Mouse (Mus musculus): ENCODE data around the gene Hist1h3e. TPM values are rescaled to one million over a fixed set of nuclear protein-coding genes. Genes with fewer than 3 reads are reported as not detected.
"Not testable (repeated sequence)": the region's sequence is repeated elsewhere in the genome, so short reads cannot be mapped to it uniquely, and the experiment has no call there.

Hist1h3e gene
- 17.9 and 26.5 TPM in 2 replicates for polyA plus RNA-seq (2012; ENCODE audit: insufficient read depth, low replicate concordance)

DNA sequence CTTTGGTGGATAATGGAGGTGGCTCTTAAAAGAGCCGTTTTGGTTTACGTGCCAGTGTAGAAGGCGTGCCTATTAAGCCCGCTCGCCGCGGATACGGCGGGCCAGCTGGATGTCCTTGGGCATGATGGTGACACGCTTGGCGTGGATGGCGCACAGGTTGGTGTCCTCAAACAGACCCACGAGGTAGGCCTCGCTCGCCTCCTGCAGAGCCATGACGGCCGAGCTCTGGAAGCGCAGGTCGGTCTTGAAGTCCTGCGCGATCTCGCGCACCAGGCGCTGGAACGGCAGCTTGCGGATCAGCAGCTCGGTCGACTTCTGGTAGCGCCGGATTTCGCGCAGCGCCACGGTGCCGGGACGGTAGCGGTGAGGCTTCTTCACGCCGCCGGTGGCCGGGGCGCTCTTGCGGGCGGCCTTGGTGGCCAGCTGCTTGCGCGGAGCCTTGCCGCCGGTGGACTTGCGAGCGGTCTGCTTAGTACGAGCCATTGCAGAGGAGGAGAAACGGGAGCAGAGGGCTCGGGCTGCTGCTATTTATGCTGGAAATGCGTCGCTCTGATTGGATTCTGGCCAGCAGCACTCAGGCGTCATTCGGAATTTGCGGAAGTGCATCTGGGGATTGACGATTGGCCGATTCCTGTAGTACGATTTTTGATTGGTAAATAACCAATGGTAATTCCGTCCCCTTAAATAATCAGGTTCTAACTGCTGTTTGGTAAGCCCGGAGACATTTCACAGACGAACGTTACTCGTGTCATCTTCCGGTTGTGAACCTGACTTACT is at the start of gene Hist1h3e:
Hist1h3e (minus strand) TSS at position 487 of the 777 bp plus-strand sequence.
- peak within 1 kb of the TSS; percentile 91 for H3K4me3 ChIP-seq (replicated peaks)
- H3K4me1 ChIP-seq, result peaks cover 26% of the 10 kb centered on the region
- H3K27me3 ChIP-seq (replicated peaks); H3K9me3 ChIP-seq; H3K36me3 ChIP-seq (replicated peaks; ENCODE audit: low read length): not testable (repeated sequence)

DNA sequence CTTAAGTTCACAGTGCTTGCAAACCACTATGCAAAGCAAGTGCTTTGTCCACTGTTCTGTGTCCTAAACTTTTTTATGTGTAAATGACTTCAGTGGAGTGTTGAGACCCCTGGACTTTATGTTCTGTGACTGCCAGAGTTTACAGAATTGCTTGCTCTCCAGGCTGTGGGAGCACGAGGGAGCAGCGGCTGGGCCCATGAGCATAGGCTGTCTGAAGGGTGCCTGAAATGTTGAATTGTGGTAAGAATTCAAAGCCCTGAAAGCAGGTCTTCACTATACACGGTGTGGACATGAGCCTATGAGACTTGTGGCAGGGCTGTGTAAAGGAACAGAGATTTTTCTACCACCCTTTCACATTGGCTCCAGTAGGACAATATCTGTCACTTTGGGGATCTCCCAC is 49.5 kb upstream of the Hist1h3e start:
- TF ChIP-seq GATA1 (IDR thresholded peaks at IDR 0.05; ENCODE audit: borderline replicate concordance, low read length), result no peak
- TF ChIP-seq FLI1 (IDR thresholded peaks at IDR 0.05; ENCODE audit: low read length), result no peak
- no peaks in the 10 kb centered on the region for H3K27me3 ChIP-seq (replicated peaks)
- H3K9me3 ChIP-seq, result no peaks in the 10 kb centered on the region
- H3K36me3 ChIP-seq (replicated peaks; ENCODE audit: low read length), result peaks cover 5% of the 10 kb centered on the region
- H3K4me3 ChIP-seq (replicated peaks), result no peak overlapping the region
- H3K4me1 ChIP-seq, result peaks cover 16% of the 10 kb centered on the region

DNA sequence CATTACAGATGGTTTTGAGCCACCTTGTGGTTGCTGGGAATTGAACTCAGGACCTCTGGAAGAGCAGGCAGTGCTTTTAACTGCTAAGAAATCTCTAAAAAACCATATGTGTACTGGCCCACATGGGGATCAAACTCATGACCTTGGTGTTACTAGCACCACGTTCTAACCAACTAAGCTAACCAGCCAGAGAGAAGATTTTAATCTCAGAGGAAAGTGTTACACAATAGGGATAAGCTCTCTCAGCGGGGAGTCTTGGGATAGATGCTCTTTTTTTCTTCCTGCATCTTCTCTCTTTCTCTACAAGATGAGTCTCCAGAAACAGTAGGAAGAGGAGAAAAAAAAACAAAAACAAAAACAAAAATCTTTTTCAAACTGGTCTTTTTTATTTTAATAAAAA is 48.2 kb upstream of the Hist1h3e start:
- TF ChIP-seq GATA1 (IDR thresholded peaks at IDR 0.05; ENCODE audit: borderline replicate concordance, low read length), result no peak
- no peak for TF ChIP-seq FLI1 (IDR thresholded peaks at IDR 0.05; ENCODE audit: low read length)
- Histone ChIP-seq H3K27me3 (replicated peaks) (no peaks in the 10 kb centered on the region), H3K9me3 (no peaks in the 10 kb centered on the region), H3K36me3 (replicated peaks; ENCODE audit: low read length) (peaks cover 5% of the 10 kb centered on the region), H3K4me3 (replicated peaks) (no peak overlapping the region), H3K4me1 (peaks cover 25% of the 10 kb centered on the region)

DNA sequence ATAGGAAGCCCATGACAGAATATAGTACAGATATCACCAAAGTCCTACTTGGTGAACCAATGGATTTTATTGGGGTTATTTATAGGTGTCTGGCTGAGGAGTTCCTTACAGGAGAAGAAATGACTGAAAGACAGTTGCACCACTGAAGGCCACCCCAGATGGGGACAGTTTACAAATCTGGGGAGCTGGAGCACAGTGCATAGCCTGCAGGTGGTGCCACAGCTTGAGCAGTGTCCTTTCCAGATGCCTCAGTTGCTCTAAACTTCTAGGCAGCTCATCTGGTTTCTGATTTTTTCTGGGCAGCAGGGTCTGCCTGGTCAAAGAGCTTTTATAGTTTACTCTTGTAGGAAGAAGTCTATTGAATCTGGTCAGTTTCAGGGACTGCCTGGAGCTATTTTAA is 47.7 kb upstream of the Hist1h3e start:
- no peak overlapping the region for H3K4me3 ChIP-seq (replicated peaks)
- H3K27me3 ChIP-seq (replicated peaks), result no peaks in the 10 kb centered on the region
- H3K4me1 ChIP-seq, result peaks cover 29% of the 10 kb centered on the region
- TF ChIP-seq GATA1 (IDR thresholded peaks at IDR 0.05; ENCODE audit: borderline replicate concordance, low read length), result no peak
- TF ChIP-seq FLI1 (IDR thresholded peaks at IDR 0.05; ENCODE audit: low read length), result no peak
- no peaks in the 10 kb centered on the region for H3K9me3 ChIP-seq
- H3K36me3 ChIP-seq (replicated peaks; ENCODE audit: low read length), result peaks cover 5% of the 10 kb centered on the region

DNA sequence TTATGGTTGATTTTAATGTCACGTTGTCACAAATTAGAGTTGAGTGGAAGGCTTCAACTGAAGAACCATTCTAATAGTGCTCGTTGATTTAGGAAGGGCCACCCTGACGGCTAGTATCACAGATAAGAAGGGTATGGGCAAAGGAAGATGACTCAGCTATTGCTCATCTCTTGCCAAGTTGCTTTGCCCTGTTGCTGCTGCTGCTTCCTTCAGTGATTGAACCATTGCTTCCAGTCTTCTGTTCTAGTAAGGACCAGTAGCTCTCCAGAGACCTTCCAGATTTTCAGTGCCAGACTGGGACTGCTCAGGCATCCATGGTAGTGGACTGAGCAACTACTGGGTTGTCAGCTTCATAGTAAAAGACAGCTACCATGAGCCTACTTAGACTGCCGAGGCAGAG is 47.0 kb upstream of the Hist1h3e start:
- TF ChIP-seq GATA1 (IDR thresholded peaks at IDR 0.05; ENCODE audit: borderline replicate concordance, low read length) (no peak), FLI1 (IDR thresholded peaks at IDR 0.05; ENCODE audit: low read length) (no peak)
- Histone ChIP-seq H3K36me3 (replicated peaks; ENCODE audit: low read length) (peaks cover 5% of the 10 kb centered on the region), H3K4me3 (replicated peaks) (peak overlapping the region; percentile 62), H3K4me1 (peaks cover 36% of the 10 kb centered on the region), H3K9me3 (no peaks in the 10 kb centered on the region), H3K27me3 (replicated peaks) (no peaks in the 10 kb centered on the region)

DNA sequence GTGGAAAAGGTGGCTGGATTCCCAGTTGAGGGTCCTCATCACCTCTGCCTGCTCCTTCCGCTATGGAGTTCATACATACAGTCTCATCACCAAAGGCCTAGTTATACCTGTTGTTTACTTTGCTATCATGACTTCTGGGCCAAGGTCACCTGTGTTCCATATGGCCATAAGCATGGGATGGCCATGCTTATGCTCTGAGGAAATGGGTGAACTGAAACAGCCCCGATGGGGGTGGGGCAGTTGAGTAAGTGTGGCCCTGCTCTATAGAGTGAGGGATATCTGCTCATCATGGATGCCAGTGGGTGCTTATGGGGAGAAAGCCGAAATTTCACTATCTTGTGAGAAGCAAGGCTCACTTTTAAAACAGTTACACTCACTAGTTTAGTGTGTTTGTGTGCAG is 42.9 kb upstream of the Hist1h3e start:
- H3K27me3 ChIP-seq (replicated peaks), result no peaks in the 10 kb centered on the region
- no peak overlapping the region for H3K4me3 ChIP-seq (replicated peaks)
- no peaks in the 10 kb centered on the region for H3K36me3 ChIP-seq (replicated peaks; ENCODE audit: low read length)
- no peaks in the 10 kb centered on the region for H3K9me3 ChIP-seq
- TF ChIP-seq GATA1 (IDR thresholded peaks at IDR 0.05; ENCODE audit: borderline replicate concordance, low read length) (no peak), FLI1 (IDR thresholded peaks at IDR 0.05; ENCODE audit: low read length) (no peak)
- H3K4me1 ChIP-seq, result peaks cover 38% of the 10 kb centered on the region

DNA sequence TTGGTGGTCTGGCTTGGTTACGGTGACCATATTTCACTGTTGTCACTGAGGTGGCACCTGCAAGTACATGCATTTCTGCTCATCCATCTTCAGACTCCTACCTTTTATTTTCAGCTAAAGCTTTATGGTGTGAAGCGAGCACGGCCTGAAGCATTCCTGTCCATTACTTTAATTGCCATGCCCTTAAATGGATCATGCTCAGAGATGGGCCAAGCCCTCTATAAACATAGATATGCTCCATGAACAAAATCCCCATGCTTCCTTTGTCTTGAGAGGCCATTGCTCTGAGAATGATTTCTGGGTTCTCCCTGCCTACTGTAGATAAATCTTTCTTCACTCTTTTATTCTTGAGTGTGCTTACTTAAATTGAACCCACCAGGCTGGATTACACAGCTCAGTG is 42.3 kb upstream of the Hist1h3e start:
- no peak overlapping the region for H3K4me3 ChIP-seq (replicated peaks)
- H3K9me3 ChIP-seq, result no peaks in the 10 kb centered on the region
- no peak for TF ChIP-seq FLI1 (IDR thresholded peaks at IDR 0.05; ENCODE audit: low read length)
- no peak for TF ChIP-seq GATA1 (IDR thresholded peaks at IDR 0.05; ENCODE audit: borderline replicate concordance, low read length)
- H3K4me1 ChIP-seq, result peaks cover 32% of the 10 kb centered on the region
- no peaks in the 10 kb centered on the region for H3K27me3 ChIP-seq (replicated peaks)
- no peaks in the 10 kb centered on the region for H3K36me3 ChIP-seq (replicated peaks; ENCODE audit: low read length)

DNA sequence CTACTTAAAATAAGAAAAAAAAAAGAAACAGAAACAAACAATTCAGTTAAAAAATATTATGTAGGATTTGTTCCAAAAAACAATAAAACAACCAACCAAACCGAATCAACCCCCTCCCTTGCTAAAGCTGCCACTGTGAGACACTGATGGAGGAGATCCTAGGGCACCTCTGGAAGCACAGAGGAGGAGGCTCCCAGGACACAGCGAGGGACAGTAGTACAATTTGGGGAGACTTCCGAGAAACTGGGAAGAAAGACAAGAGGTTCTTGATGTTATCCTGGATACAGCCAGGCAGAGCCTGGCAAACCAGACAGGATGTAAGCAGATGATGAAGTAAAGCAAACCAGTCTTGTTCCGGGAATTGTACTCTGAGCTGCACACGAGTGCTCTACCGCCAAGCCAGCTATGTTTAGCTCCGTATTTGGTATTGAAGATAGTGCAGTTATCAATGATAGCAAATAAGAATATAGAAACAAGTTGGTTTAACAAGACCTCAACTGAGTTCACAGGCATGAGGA is 41.1 kb upstream of the Hist1h3e start:
- no peaks in the 10 kb centered on the region for H3K9me3 ChIP-seq
- TF ChIP-seq GATA1 (IDR thresholded peaks at IDR 0.05; ENCODE audit: borderline replicate concordance, low read length) (no peak), FLI1 (IDR thresholded peaks at IDR 0.05; ENCODE audit: low read length) (no peak)
- H3K4me1 ChIP-seq, result peaks cover 29% of the 10 kb centered on the region
- no peaks in the 10 kb centered on the region for H3K27me3 ChIP-seq (replicated peaks)
- no peaks in the 10 kb centered on the region for H3K36me3 ChIP-seq (replicated peaks; ENCODE audit: low read length)
- no peak overlapping the region for H3K4me3 ChIP-seq (replicated peaks)

DNA sequence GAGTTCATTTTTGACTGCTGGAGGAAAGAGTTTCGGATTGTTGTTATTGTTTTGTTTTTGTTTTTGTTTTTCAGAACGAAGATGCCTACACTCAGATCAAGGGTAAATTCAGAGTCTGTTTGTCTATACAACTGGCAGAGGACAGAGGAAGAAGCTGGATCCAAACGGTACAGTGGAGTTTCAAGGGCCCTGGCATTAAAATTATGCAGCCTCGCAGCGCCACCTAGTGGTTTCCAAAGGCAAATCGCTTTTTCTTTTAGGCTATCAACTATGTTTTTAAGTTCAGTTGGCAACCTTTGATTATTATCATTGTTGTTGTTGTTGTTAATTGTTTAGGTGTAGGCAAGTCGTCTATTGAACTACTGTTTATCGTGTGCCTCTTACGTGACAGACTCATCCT is 35.8 kb upstream of the Hist1h3e start:
- no peaks in the 10 kb centered on the region for H3K9me3 ChIP-seq
- H3K4me1 ChIP-seq, result peaks cover 53% of the 10 kb centered on the region
- no peak overlapping the region for H3K4me3 ChIP-seq (replicated peaks)
- no peaks in the 10 kb centered on the region for H3K36me3 ChIP-seq (replicated peaks; ENCODE audit: low read length)
- H3K27me3 ChIP-seq (replicated peaks), result no peaks in the 10 kb centered on the region
- TF ChIP-seq FLI1 (IDR thresholded peaks at IDR 0.05; ENCODE audit: low read length), result no peak
- TF ChIP-seq GATA1 (IDR thresholded peaks at IDR 0.05; ENCODE audit: borderline replicate concordance, low read length), result no peak

DNA sequence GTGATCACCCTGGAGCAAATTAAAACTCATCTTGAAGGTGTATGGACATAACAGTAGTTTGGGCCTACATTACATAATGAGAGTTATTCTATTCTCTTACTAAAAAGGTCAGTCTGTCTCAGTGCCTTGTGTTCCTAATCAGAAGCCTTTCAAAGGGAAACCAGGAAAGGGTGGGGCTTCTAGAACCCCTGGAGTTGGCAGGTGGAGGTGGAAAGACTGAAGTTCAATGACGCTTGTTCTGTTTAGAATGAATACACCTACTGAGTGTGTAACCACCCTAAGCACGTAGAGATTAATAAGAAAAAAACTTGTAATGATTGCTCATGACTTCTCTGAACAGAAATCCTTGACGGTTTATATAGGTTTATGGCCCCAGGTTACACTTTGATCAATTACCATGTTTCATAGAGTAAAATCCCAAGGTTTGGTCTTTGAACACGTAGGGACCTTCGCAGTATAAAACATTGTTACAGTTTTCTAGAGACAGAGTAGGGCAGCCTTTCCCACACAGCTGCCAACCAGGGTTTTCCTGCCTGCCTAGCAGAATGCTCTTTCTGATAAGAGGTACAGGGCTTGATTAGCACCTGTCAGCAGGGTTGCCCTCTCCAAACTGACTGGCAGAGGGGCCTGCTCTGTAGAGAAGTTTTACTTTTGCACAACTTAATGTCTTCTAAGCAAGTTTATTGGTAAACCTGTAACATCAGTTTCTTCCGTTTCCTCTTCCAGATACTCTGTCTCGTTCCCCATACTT is 33.6 kb upstream of the Hist1h3e start:
- Histone ChIP-seq H3K9me3 (no peaks in the 10 kb centered on the region), H3K27me3 (replicated peaks) (no peaks in the 10 kb centered on the region), H3K4me1 (peaks cover 74% of the 10 kb centered on the region), H3K4me3 (replicated peaks) (no peak overlapping the region), H3K36me3 (replicated peaks; ENCODE audit: low read length) (no peaks in the 10 kb centered on the region)
- TF ChIP-seq GATA1 (IDR thresholded peaks at IDR 0.05; ENCODE audit: borderline replicate concordance, low read length) (no peak), FLI1 (IDR thresholded peaks at IDR 0.05; ENCODE audit: low read length) (no peak)

All from megakaryocyte, embryonic 14.5 days (primary cell).